Mouse (Mus musculus) forebrain, embryonic 13.5 days (tissue): ENCODE results near the gene Mybl2. TPM values are rescaled to one million over a fixed set of nuclear protein-coding genes. Genes with fewer than 3 reads are reported as not detected.

Experiments
- ATAC-seq: fragments of 200-750 bp; cut with Nextera tagmentation; 2 replicates; pipeline ENCODE4 v1.8.0; 2017
- H3K27ac ChIP-seq: fragments of 300-500 bp; sonication (generic); 2 replicates; pipeline ENCODE4 v1.5.1; 2015; ENCODE audit warnings: inconsistent platforms, mild to moderate bottlenecking, moderate library complexity
- H3K27me3 ChIP-seq: fragments of 300-500 bp; sonication (generic); 2 replicates; pipeline ENCODE4 v1.6.1; 2015; ENCODE audit warnings: mild to moderate bottlenecking, inconsistent platforms
- H3K36me3 ChIP-seq: fragments of 300-500 bp; sonication (generic); 2 replicates; pipeline ENCODE4 v1.6.1; 2015; ENCODE audit warnings: mild to moderate bottlenecking, inconsistent platforms; ENCODE audit not compliant: poor library complexity, severe bottlenecking
- H3K4me1 ChIP-seq: fragments of 300-500 bp; sonication (generic); 2 replicates; pipeline ENCODE4 v1.6.1; 2015; ENCODE audit warnings: inconsistent platforms
- H3K4me2 ChIP-seq: fragments of 300-500 bp; sonication (generic); 2 replicates; pipeline ENCODE4 v1.6.1; 2015; ENCODE audit warnings: inconsistent platforms, mild to moderate bottlenecking, moderate library complexity
- H3K4me3 ChIP-seq: fragments of 300-500 bp; sonication (generic); 2 replicates; pipeline ENCODE4 v1.5.1; 2015; ENCODE audit warnings: mild to moderate bottlenecking, inconsistent platforms
- H3K9ac ChIP-seq: fragments of 300-500 bp; sonication (generic); 2 replicates; pipeline ENCODE4 v1.6.1; 2015; ENCODE audit warnings: mild to moderate bottlenecking, inconsistent platforms
- H3K9me3 ChIP-seq: fragments of 300-500 bp; sonication (generic); replicated peaks from 2 replicates; pipeline ENCODE4 v1.6.1; 2016; ENCODE audit warnings: inconsistent platforms
- WGBS: fragments of 180-500 bp; shearing (Covaris S2); methylation state at CpG from one replicate; pipeline ENCODE4 v1.1.7; 2015; 5-methylcytosine and 5-hydroxymethylcytosine counted together
- microRNA-seq: library from miRNA; unstranded; fragments of <30 nt; microRNA quantifications from one replicate; pipeline ENCODE4, GENCODE M21; 2016
- polyA plus RNA-seq: library from polyadenylated mRNA; unstranded; fragments of >200 nt; fragmentation: Nextera tagmentation; extraction: Ambion mirVana; gene quantifications from 2 replicates; pipeline ENCODE4 v1.2.1, GENCODE M21; 2015

Gene Mybl2
- polyA plus RNA-seq, 1 experiment from 2014 or later, result 24.8 TPM

DNA sequence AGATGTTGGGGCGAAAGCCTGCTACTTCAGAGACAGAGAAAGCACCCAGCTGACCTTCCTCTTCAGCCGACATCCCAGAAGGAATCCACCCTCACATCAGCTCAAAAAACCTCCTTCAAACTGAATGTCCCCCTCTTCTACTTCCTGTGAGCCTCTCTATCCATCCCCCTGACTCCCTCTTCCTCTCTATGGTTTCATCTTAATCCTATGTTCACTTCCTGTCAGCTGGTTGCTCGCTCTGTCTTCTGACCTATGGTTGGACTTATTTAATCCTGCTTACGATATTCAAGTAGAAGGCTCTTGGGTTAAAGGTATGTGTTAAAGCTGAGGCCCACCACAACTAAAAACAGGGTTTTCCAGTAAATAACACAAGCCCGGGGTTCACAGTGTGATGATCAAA is 69.0 kb downstream of the Mybl2 start:
- WGBS, result 88% methylated on average over 5 of the region's 5 CpGs
- ATAC-seq, result no peak
- Histone ChIP-seq H3K27me3 (peaks cover 13% of the 10 kb centered on the region), H3K9me3 (no peaks in the 10 kb centered on the region), H3K4me2 (no peak overlapping the region), H3K36me3 (no peaks in the 10 kb centered on the region), H3K27ac (no peak overlapping the region), H3K4me1 (peaks cover 15% of the 10 kb centered on the region), H3K4me3 (no peak overlapping the region), H3K9ac (no peak overlapping the region)

DNA sequence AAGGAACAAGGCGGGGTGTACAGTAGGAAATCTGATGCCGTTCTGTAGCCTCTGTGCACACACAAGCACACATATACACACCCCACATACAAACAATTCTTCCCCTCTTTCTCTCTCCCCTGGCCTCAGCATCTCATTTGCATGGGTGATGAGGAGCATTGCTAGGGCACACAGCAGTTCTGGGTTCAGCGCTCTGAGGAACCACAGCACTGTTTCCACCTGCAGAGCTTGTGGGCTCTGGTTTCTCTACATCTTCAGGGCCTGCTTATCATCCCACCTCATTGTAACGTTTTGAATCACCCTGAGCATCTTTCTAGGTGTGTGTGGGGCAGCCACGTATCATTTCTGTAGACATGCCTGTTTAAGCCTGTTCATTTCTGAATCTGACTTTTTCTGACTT is 76.3 kb downstream of the Mybl2 start:
- H3K9ac ChIP-seq, result no peak overlapping the region
- no peaks in the 10 kb centered on the region for H3K36me3 ChIP-seq
- H3K27ac ChIP-seq, result no peak overlapping the region
- no peaks in the 10 kb centered on the region for H3K4me1 ChIP-seq
- H3K27me3 ChIP-seq, result no peaks in the 10 kb centered on the region
- no peaks in the 10 kb centered on the region for H3K9me3 ChIP-seq
- 79% methylated on average over 5 of the region's 5 CpGs for WGBS
- no peak overlapping the region for H3K4me3 ChIP-seq
- no peak for ATAC-seq
- H3K4me2 ChIP-seq, result no peak overlapping the region

DNA sequence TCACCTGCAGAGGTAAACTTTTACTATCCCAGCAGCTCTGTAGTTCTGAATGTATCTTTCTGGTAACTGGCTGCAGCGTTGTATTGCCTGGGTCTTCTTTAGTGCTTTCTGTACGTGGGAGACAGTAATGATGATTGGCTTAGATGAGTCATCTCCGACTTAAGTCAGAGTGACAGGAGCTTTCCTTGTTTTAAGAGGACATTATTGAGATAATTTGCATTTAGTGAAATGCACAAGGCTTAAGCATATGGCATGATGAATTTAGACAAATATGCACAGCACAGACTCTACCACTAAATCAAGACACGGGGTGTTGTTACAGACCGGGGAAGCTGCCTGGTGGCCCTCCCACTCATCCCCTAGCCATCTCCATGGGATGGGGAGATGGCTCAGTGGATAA is 77.8 kb downstream of the Mybl2 start:
- H3K36me3 ChIP-seq, result no peaks in the 10 kb centered on the region
- WGBS, result 89% methylated on average over 5 of the region's 5 CpGs
- H3K4me1 ChIP-seq, result no peaks in the 10 kb centered on the region
- ATAC-seq, result no peak
- no peak overlapping the region for H3K9ac ChIP-seq
- H3K27ac ChIP-seq, result no peak overlapping the region
- H3K27me3 ChIP-seq, result no peaks in the 10 kb centered on the region
- H3K4me3 ChIP-seq, result no peak overlapping the region
- peaks cover 6% of the 10 kb centered on the region; the same call in 1 of the 2 replicates for H3K9me3 ChIP-seq
- H3K4me2 ChIP-seq, result no peak overlapping the region

Small RNAs within 50 kb of the gene (microRNA-seq; reads per million reads assigned to microRNA genes)
- not detected for gene Gm22174
- not detected for gene Mir7003

Other genes with a start within 250 kb of the Mybl2 start
- gene Srsf6, start 123.2 kb upstream of the Mybl2 start, polyA plus RNA-seq, result 212 and 238 TPM in 2 replicates
- gene L3mbtl1, start 111.2 kb upstream of the Mybl2 start, polyA plus RNA-seq, result 0.25 and 0.37 TPM in 2 replicates
- gene Sgk2, start 67.4 kb upstream of the Mybl2 start, polyA plus RNA-seq, result not detected in 2 replicates
- gene Ift52, start 37.3 kb upstream of the Mybl2 start, polyA plus RNA-seq, result 44.8 and 48.9 TPM in 2 replicates
- not detected in 2 replicates for gene Gtsf1l, start 33.2 kb downstream of the Mybl2 start, polyA plus RNA-seq
- gene Tox2, start 148.4 kb downstream of the Mybl2 start, polyA plus RNA-seq, result 17.9 and 20.6 TPM in 2 replicates